Mouse (Mus musculus) embryonic fibroblast, embryonic 13.5 days (primary cell): ENCODE data around the gene P2ry10b.

Experiments used
- CTCF ChIP-seq: IDR thresholded peaks from 2 replicates; pipeline ENCODE4 v1.5.1; 2011; ENCODE audit warnings: mild to moderate bottlenecking, control low read depth, low read length, moderate library complexity, borderline replicate concordance; ENCODE audit not compliant: insufficient read depth
- POLR2A ChIP-seq: IDR thresholded peaks from 2 replicates; pipeline ENCODE4 v1.6.1; 2011; ENCODE audit warnings: low read depth, mild to moderate bottlenecking, control low read depth, low read length, moderate library complexity

- TF ChIP-seq POLR2A (no peak), CTCF (no peak)
Observed at GRCm38 (mm10) chrX:107149391-107149993, 765 bp downstream of the P2ry10b start.
